In the genomic region with DNA sequence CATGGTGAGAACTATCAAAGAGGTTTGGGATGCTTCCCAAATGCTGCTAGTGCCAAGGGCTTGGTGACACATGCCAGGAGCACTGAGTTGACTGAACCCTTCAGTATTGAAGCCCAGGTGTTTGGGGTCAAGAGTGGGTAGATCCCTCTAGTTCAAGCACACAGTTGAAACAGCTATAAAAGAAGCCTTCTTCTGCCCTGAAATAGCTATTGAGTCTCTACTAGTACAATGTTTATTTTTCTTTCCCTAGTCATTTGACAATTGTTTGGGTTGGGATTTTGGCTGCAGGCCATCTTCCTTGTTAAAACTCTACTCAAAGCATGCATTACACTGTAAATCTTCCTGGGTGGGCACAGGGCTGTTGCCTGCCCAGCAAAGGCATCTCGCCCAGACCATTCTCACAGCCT, we compare ENCODE assay signal across 17 mouse cellular contexts.
DNase-seq lines count a peak whose midpoint lies in the region; ATAC-seq and TF ChIP-seq lines count a peak whose summit lies in the region.
"Had no signal": no experiment of that assay in that cellular context is flagged by ENCODE, and none has a peak within 500 bp of the region (broad histone marks: within the 10 kb centered on the region; RNA-seq: fewer than 3 reads in every experiment).

No protein-coding gene starts in this region.

- H3K4me1 ChIP-seq in hindbrain, postnatal 0 days (ENCODE audit: insufficient read depth, low read length) = no peaks in the 10 kb centered on the region
- no peaks in the 10 kb centered on the region; the same call in 1 of the 2 replicates for H3K4me1 ChIP-seq in hindbrain, embryonic 10.5 days (replicated peaks)
- H3K4me1 ChIP-seq: embryonic facial prominence, embryonic 12.5 days; forebrain, embryonic 12.5 days; heart, embryonic 10.5 days; liver, embryonic 15.5 days; midbrain, embryonic 10.5 days; neural tube, embryonic 12.5 days had no signal

- no peaks in the 10 kb centered on the region for H3K27me3 ChIP-seq in hindbrain, postnatal 0 days (ENCODE audit: insufficient read depth, low read length)
- no peaks in the 10 kb centered on the region for H3K27me3 ChIP-seq in hindbrain, embryonic 10.5 days (ENCODE audit: insufficient read depth, poor library complexity, severe bottlenecking)
- H3K27me3 ChIP-seq: embryonic facial prominence, embryonic 12.5 days; liver, embryonic 15.5 days; neural tube, embryonic 12.5 days had no signal

- peak; percentile 43 for DNase-seq in hindbrain, postnatal 0 days (ENCODE audit: low spot score)
- DNase-seq in hindbrain, embryonic 10.5 days (ENCODE audit: low spot score) = no peak
- peak; percentile 29 for DNase-seq in left cerebral cortex, postnatal 4 days
- no peak for DNase-seq in left cerebral cortex, postnatal 14 days (ENCODE audit: low spot score in 2 of 2)
- peak; percentile 2 for DNase-seq in right cerebral cortex, adult 18-20 months
- DNase-seq in right cerebral cortex, postnatal 14 days = no peak
- DNase-seq in heart, postnatal 10 days = no peak
- DNase-seq: adrenal gland, postnatal 10 days; gastrocnemius, postnatal 14 days; heart, postnatal 4 days; kidney, adult 11 months had no signal

- 41% methylated on average over 1 of the region's 1 CpGs for WGBS in hindbrain, postnatal 0 days
- WGBS in hindbrain, embryonic 10.5 days = 63% methylated on average over 1 of the region's 1 CpGs

- intact Hi-C loops in left cerebral cortex, postnatal 4 days (cut with DNase I) = no loop called here
- intact Hi-C loops in left cerebral cortex, postnatal 14 days (cut with DNase I) = no loop called here
- intact Hi-C loops in heart, postnatal 10 days (cut with DNase I) = no loop called here

- no peak for TF ChIP-seq CTCF in hindbrain, postnatal 0 days (IDR thresholded peaks at IDR 0.05; ENCODE audit: low read depth)

- ATAC-seq in hindbrain, postnatal 0 days = no peak

- no peak overlapping the region for H3K4me3 ChIP-seq in hindbrain, postnatal 0 days (ENCODE audit: low read length)
- H3K4me3 ChIP-seq in hindbrain, embryonic 10.5 days = no peak overlapping the region
- H3K4me3 ChIP-seq: embryonic facial prominence, embryonic 12.5 days; forebrain, embryonic 12.5 days; heart, embryonic 10.5 days; liver, embryonic 15.5 days; midbrain, embryonic 10.5 days; neural tube, embryonic 12.5 days had no signal

- H3K9ac ChIP-seq in hindbrain, postnatal 0 days (replicated peaks; ENCODE audit: low read length) = no peak overlapping the region
- H3K9ac ChIP-seq: embryonic facial prominence, embryonic 12.5 days; forebrain, embryonic 12.5 days; liver, embryonic 15.5 days; neural tube, embryonic 12.5 days had no signal

- H3K36me3 ChIP-seq in hindbrain, postnatal 0 days (ENCODE audit: insufficient read depth, low read length) = no peaks in the 10 kb centered on the region
- no peaks in the 10 kb centered on the region for H3K36me3 ChIP-seq in hindbrain, embryonic 10.5 days
- H3K36me3 ChIP-seq: embryonic facial prominence, embryonic 12.5 days; forebrain, embryonic 12.5 days; heart, embryonic 10.5 days; liver, embryonic 15.5 days; midbrain, embryonic 10.5 days; neural tube, embryonic 12.5 days had no signal

- H3K9me3 ChIP-seq in hindbrain, postnatal 0 days (ENCODE audit: low read length) = no peaks in the 10 kb centered on the region
- no peaks in the 10 kb centered on the region for H3K9me3 ChIP-seq in hindbrain, embryonic 10.5 days
- H3K9me3 ChIP-seq: embryonic facial prominence, embryonic 12.5 days; forebrain, embryonic 12.5 days; heart, embryonic 10.5 days; liver, embryonic 15.5 days; midbrain, embryonic 10.5 days; neural tube, embryonic 12.5 days had no signal

- H3K4me2 ChIP-seq in hindbrain, postnatal 0 days (ENCODE audit: low read depth, low read length) = no peak overlapping the region
- H3K4me2 ChIP-seq: embryonic facial prominence, embryonic 12.5 days; forebrain, embryonic 12.5 days; liver, embryonic 15.5 days; neural tube, embryonic 12.5 days had no signal

- no peak overlapping the region for H3K27ac ChIP-seq in hindbrain, postnatal 0 days
- no peak overlapping the region for H3K27ac ChIP-seq in hindbrain, embryonic 10.5 days
- H3K27ac ChIP-seq: embryonic facial prominence, embryonic 12.5 days; forebrain, embryonic 12.5 days; heart, embryonic 10.5 days; liver, embryonic 15.5 days; midbrain, embryonic 10.5 days; neural tube, embryonic 12.5 days had no signal

Comparison
In these comparisons a context has a peak if more than half of its experiments do, and no peak if none do; other contexts are left out.
1. DNase-seq: peak in hindbrain, postnatal 0 days (single experiment), left cerebral cortex, postnatal 4 days (single experiment) and right cerebral cortex, adult 18-20 months (single experiment); none in hindbrain, embryonic 10.5 days (single experiment), left cerebral cortex, postnatal 14 days (0 of 2), right cerebral cortex, postnatal 14 days (single experiment) and heart, postnatal 10 days (0 of 2).